Mouse (Mus musculus) megakaryocyte, embryonic 14.5 days (primary cell): ENCODE results near the gene Mrgpre.

ENCODE experiments used
- FLI1 ChIP-seq: IDR thresholded peaks from 2 replicates; pipeline ENCODE4 v1.6.1; 2012; ENCODE audit warnings: low read length, inconsistent platforms, mixed read lengths
- GATA1 ChIP-seq: IDR thresholded peaks from 3 replicates; pipeline ENCODE4 v1.6.1; 2012; ENCODE audit warnings: mixed read lengths, low read length, inconsistent platforms, borderline replicate concordance

GRCm38 (mm10) chr7:143763794-143764193, 20.5 kb downstream of the Mrgpre start:
- TF ChIP-seq FLI1: no peak
- TF ChIP-seq GATA1: no peak
